Mouse (Mus musculus) megakaryocyte-erythroid progenitor cell, adult 5-6 weeks (primary cell): ENCODE measurements around the gene Crebrf. TPM values are rescaled to one million over a fixed set of nuclear protein-coding genes. Genes with fewer than 3 reads are reported as not detected.

ENCODE experiments used
- ATAC-seq: replicated peaks from 2 replicates; pipeline ENCODE4 v1.8.0; 2016; ENCODE audit warnings: mild to moderate bottlenecking, inconsistent platforms; ENCODE audit not compliant: severe bottlenecking, poor library complexity, low FRiP score, low TSS enrichment
- total RNA-seq, 2 experiments: library from RNA; stranded (forward) in 1 of 2; stranded (reverse) in 1 of 2; fragments of 200-1000, 215-1000 nt in 1 of 2; fragments of >200 nt in 1 of 2; fragmentation: Nextera tagmentation in 1 of 2; gene quantifications; 2 replicates each; pipeline ENCODE4 v1.2.3; 2014 to 2017

Crebrf gene
- total RNA-seq, 2 experiments from 2014 or later: 12.0 to 17.9 TPM

DNA sequence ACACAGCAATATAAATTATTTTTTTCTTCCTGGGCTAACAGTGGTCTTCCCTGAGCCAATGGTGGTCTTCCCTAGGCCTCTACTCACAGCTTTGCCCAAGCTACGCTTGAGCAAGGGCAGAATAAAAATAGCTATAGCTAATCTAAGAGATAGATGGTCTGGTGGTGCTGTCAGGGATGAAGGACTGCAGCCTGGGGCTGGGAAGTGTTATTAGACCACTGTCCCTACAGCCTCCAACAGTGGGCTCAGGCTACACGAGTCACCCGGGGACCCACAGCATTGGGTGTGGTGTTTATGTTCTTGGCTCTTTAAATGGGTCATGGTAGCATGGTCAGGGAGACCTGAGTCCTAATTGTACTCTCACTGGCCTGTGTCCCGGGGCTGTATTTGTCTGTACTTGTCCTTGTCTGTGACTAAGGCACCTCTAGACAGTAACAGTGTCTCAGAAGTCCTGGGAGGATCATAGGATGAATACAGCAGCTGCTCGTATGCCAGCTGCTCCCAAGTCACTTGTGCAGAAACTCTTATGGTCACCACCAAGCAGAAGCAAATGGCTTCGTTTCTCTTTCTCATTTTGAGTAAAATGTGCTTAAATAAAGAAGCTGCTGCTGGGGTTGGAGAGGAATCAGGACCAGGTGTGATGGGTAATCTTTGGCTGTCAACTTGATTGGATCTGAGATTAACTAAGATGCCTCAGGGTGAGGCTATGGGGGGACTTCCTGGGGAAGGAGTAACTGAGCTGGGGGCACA lies 82.1 kb downstream of the Crebrf start:
- no peak for ATAC-seq

DNA sequence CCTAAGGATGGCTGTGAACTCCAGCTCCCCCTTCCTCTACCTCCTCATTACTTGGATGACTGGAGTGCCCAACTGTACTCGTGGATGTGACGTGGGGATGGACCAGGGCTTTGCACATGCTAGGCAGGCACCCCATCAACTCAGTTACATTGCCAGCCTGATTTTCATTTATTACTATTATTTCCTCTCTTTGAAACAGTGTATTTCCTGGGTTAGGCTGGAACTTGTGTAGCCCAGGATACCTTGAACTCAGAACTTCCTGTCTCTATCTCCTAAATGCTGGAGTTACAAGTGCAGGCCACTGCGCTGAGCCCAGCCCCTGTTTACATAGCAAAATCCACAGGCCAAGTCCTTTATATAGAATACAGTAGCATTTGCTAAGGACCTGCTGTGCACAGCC lies 87.4 kb downstream of the Crebrf start:
- ATAC-seq: no peak

DNA sequence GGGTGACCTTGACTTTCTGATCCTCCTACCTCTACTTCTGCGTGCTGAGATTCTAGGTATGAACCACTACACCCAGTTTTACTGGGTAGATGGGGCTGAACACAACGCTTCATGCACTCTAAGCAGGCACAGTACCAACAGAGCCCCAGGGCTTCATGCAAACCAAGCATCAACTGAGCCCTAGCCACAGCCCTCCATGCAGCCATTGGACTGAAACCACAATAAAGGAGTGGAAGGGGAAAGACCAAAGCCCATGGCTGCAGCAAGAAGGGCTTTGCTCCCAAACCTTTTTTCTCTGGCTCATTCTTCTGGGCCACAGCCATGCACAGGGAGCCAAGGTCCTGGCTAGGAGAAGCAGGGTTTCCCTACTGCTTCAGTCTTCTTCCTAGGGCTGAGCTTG lies 97.2 kb downstream of the Crebrf start:
- no peak for ATAC-seq

DNA sequence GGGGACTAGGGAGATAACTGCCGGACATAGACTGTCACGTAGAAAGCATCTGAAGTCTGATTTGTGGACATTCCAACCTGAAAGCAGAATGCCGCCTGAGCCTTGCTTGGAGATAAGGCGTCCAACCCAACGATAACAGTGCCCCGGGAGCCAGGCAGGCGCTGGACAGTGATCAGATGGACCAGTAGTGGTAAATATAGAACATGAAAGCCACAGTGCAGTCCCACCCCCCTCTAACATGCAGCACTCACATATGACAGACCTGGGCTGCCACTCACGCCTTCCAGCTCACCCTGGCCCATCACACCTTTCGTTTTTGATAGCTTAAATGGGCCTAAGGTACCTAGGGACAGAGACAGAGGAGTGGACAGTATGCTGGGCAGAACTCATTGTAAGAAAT lies 98.0 kb downstream of the Crebrf start:
- ATAC-seq: no peak

DNA sequence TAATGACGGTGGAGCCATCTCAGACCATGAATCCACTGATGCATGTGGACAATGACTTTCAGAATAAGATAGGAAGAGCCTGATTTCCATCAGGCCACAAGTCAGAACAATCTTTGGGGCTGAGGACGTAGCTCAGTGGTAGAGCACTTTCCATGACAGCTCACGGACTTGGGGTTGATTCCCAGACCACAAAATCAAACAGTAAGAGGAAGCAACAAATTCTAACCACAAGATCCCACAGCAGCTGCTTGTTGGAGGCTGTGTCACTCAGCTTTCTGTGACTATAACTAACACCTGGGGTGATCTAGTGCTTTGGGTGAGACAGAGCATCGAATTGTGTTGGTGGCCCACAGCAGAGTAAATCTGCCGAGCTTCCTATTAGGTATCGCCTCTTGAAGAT lies 101.4 kb downstream of the Crebrf start:
- ATAC-seq: no peak

DNA sequence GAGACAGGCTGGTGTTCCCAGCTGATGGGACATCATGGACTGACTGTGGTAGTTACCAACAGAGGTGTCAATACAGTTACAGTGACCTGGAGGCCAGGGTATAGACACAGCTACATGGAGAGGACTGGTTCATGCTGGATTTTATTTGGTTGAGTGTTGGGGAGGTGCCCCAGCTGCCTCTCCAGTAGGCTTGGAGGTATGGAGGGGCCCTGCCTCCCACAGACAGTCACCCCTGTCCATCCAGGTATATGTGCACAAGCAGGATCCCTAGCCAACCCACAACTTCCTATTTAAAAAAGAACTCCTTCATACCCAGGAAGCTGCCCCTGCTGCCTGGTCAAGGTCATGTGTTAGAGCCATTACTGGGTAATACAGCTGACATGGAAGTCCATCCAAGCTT lies 102.3 kb downstream of the Crebrf start:
- no peak for ATAC-seq

DNA sequence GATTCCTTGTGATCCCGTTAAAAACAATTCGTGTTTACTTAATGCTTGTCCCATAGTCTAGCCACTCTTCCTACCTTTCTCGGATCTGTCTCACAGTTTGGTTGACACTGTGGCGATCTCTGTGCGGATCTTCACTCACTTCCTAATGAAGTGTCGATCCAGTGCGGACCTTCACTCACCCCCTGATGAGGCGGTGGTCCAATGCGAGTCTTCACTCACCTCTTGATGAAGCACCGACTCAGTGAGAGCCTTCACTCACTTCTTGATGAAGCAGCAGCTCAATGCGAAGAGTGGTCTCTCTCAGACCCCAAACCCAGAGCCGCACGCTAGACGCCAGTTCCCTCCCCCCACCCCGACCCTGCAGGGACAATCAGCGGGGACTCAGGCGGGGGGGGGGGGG lies 110.7 kb downstream of the Crebrf start:
- ATAC-seq: no peak

Other genes starting within 250 kb of the Crebrf start
- gene Ergic1, start 154.2 kb upstream of the Crebrf start, total RNA-seq (2014; fragmentation: Nextera tagmentation): 51.7 and 55.0 TPM in 2 replicates
- gene Ergic1, start 154.2 kb upstream of the Crebrf start, total RNA-seq (2017): 31.6 and 40.3 TPM in 2 replicates
- gene Dusp1, start 153.5 kb upstream of the Crebrf start, total RNA-seq (2014; fragmentation: Nextera tagmentation): 18.4 and 29.1 TPM in 2 replicates
- gene Dusp1, start 153.5 kb upstream of the Crebrf start, total RNA-seq (2017): 73.3 and 79.0 TPM in 2 replicates
- 212 and 213 TPM in 2 replicates for gene Atp6v0e, start 52.4 kb upstream of the Crebrf start, total RNA-seq (2014; fragmentation: Nextera tagmentation)
- 270 and 362 TPM in 2 replicates for gene Atp6v0e, start 52.4 kb upstream of the Crebrf start, total RNA-seq (2017)
- 60.6 and 68.9 TPM in 2 replicates for gene Bnip1, start 65.4 kb downstream of the Crebrf start, total RNA-seq (2014; fragmentation: Nextera tagmentation)
- gene Bnip1, start 65.4 kb downstream of the Crebrf start, total RNA-seq (2017): 49.6 and 59.8 TPM in 2 replicates
- gene Nkx2-5, start 129.4 kb downstream of the Crebrf start, total RNA-seq (2014; fragmentation: Nextera tagmentation): not detected in 2 replicates
- gene Nkx2-5, start 129.4 kb downstream of the Crebrf start, total RNA-seq (2017): not detected in 2 replicates
- gene Kifc5b, start 201.4 kb downstream of the Crebrf start, total RNA-seq (2014; fragmentation: Nextera tagmentation): 15.6 and 19.6 TPM in 2 replicates
- gene Kifc5b, start 201.4 kb downstream of the Crebrf start, total RNA-seq (2017): 9.1 and 9.7 TPM in 2 replicates
- 8.2 and 11.6 TPM in 2 replicates for gene Phf1, start 217.4 kb downstream of the Crebrf start, total RNA-seq (2014; fragmentation: Nextera tagmentation)
- gene Phf1, start 217.4 kb downstream of the Crebrf start, total RNA-seq (2017): 2.2 and 2.8 TPM in 2 replicates
- gene Cuta, start 223.9 kb downstream of the Crebrf start, total RNA-seq (2014; fragmentation: Nextera tagmentation): 154 and 184 TPM in 2 replicates
- 55.2 and 93.0 TPM in 2 replicates for gene Cuta, start 223.9 kb downstream of the Crebrf start, total RNA-seq (2017)
- gene Syngap1, start 225.6 kb downstream of the Crebrf start, total RNA-seq (2014; fragmentation: Nextera tagmentation): 18.2 and 33.6 TPM in 2 replicates
- gene Syngap1, start 225.6 kb downstream of the Crebrf start, total RNA-seq (2017): 7.7 and 9.1 TPM in 2 replicates